Mouse (Mus musculus) neutrophil, adult 65 days (primary cell): ENCODE measurements around the gene Psmb4. TPM values are rescaled to one million over a fixed set of nuclear protein-coding genes. Genes with fewer than 3 reads are reported as not detected.

Experiments used
- total RNA-seq: library from RNA; stranded (reverse); gene quantifications from 2 replicates; pipeline ENCODE4 v1.2.4, GENCODE M21; 2023

Psmb4 gene
- total RNA-seq = 193 and 208 TPM in 2 replicates

GRCm38 (mm10) chr3:94886316-94887224 is at the start of gene Psmb4:
Psmb4 (minus strand) TSS chr3:94886961.

GRCm38 (mm10) chr3:94932809-94933564 is 46.2 kb upstream of the Psmb4 start, which contains the start of gene Selenbp1:
Selenbp1 (plus strand) TSS chr3:94933056.

GRCm38 (mm10) chr3:94837183-94837890 is 49.4 kb downstream of the Psmb4 start, which contains the start of gene Pogz:
Pogz (plus strand) TSS chr3:94837567.

Other genes with a start within 250 kb of the Psmb4 start
- not detected in 2 replicates for gene Gm10972, start 243.8 kb downstream of the Psmb4 start, total RNA-seq
- gene Tuft1, start 228.1 kb downstream of the Psmb4 start, total RNA-seq = 0.76 and 0.88 TPM in 2 replicates
- gene Selenbp2, start 193.4 kb downstream of the Psmb4 start, total RNA-seq = 2.6 and 2.8 TPM in 2 replicates
- 1.5 and 1.9 TPM in 2 replicates for gene Cgn, start 100.5 kb downstream of the Psmb4 start, total RNA-seq
- gene Pogz, start 49.4 kb downstream of the Psmb4 start, total RNA-seq = 22.3 and 31.4 TPM in 2 replicates
- 13.6 and 15.2 TPM in 2 replicates for gene Selenbp1, start 46.1 kb upstream of the Psmb4 start, total RNA-seq
- gene Rfx5, start 67.1 kb upstream of the Psmb4 start, total RNA-seq = 24.8 and 29.7 TPM in 2 replicates
- 27.3 and 29.8 TPM in 2 replicates for gene Pi4kb, start 87.8 kb upstream of the Psmb4 start, total RNA-seq
- gene Zfp687, start 128.5 kb upstream of the Psmb4 start, total RNA-seq = 73.8 and 95.6 TPM in 2 replicates
- gene Psmd4, start 155.7 kb upstream of the Psmb4 start, total RNA-seq = 83.0 and 92.4 TPM in 2 replicates
- gene Pip5k1a, start 220.0 kb upstream of the Psmb4 start, total RNA-seq = 29.0 and 43.7 TPM in 2 replicates
- 25.3 and 27.4 TPM in 2 replicates for gene Vps72, start 224.1 kb upstream of the Psmb4 start, total RNA-seq
- gene Tmod4, start 237.5 kb upstream of the Psmb4 start, total RNA-seq = 0.82 and 2.2 TPM in 2 replicates
- 42.2 and 43.7 TPM in 2 replicates for gene Scnm1, start 247.1 kb upstream of the Psmb4 start, total RNA-seq
- gene Lysmd1, start 247.1 kb upstream of the Psmb4 start, total RNA-seq = 1.7 and 3.5 TPM in 2 replicates